Mouse (Mus musculus): ENCODE results near the gene Top1. TPM values are rescaled to one million over a fixed set of nuclear protein-coding genes. Genes with fewer than 3 reads are reported as not detected.
"Not testable (repeated sequence)": the region's sequence is repeated elsewhere in the genome, so short reads cannot be mapped to it uniquely, and the experiment has no call there.

The Top1 gene
- polyA plus RNA-seq, 1 experiment from 2014 or later, result 92.2 TPM

- peak overlapping the region; percentile 77 for H3K4me3 ChIP-seq
- H3K9ac ChIP-seq, result peak overlapping the region; percentile 99
- no peaks in the 10 kb centered on the region for H3K36me3 ChIP-seq
- H3K4me1 ChIP-seq (replicated peaks), result peaks cover 32% of the 10 kb centered on the region
- WGBS, result under 1% methylated on average over 75 of the region's 76 CpGs
- H3K4me2 ChIP-seq, result peak overlapping the region; percentile 93
- no peaks in the 10 kb centered on the region for H3K9me3 ChIP-seq
- peak overlapping the region; percentile 99 for H3K27ac ChIP-seq (replicated peaks)
- H3K27me3 ChIP-seq, result no peaks in the 10 kb centered on the region
- ATAC-seq (ENCODE audit: low read depth), result peak; percentile 57; the same call in 1 of the 2 replicates
Observed at GRCm38 (mm10) chr2:160646144-160646844, 606 bp downstream of the Top1 start.

GRCm38 (mm10) chr2:160646845-160647178, 1.1 kb downstream of the Top1 start:
- under 1% methylated on average over 17 of the region's 17 CpGs for WGBS
- Histone ChIP-seq H3K9me3 (no peaks in the 10 kb centered on the region), H3K4me1 (replicated peaks) (peaks cover 34% of the 10 kb centered on the region), H3K36me3 (no peaks in the 10 kb centered on the region), H3K9ac (peak overlapping the region; percentile 99), H3K27me3 (no peaks in the 10 kb centered on the region), H3K4me3 (peak overlapping the region; percentile 77), H3K27ac (replicated peaks) (peak overlapping the region; percentile 99), H3K4me2 (peak overlapping the region; percentile 93)
- no peak for ATAC-seq (ENCODE audit: low read depth)

- Histone ChIP-seq H3K4me1 (replicated peaks) (peaks cover 44% of the 10 kb centered on the region), H3K4me2 (peak overlapping the region; percentile 93), H3K9ac (peak overlapping the region; percentile 99), H3K36me3 (peaks cover 2% of the 10 kb centered on the region), H3K27ac (replicated peaks) (no peak overlapping the region), H3K9me3 (no peaks in the 10 kb centered on the region), H3K4me3 (peak overlapping the region; percentile 77), H3K27me3 (no peaks in the 10 kb centered on the region)
- ATAC-seq (ENCODE audit: low read depth), result no peak
- 27% methylated on average over 2 of the region's 2 CpGs for WGBS
Observed at GRCm38 (mm10) chr2:160648097-160648496, 2.4 kb downstream of the Top1 start.

- H3K4me1 ChIP-seq (replicated peaks), result peaks cover 48% of the 10 kb centered on the region
- peak overlapping the region; percentile 93 for H3K4me2 ChIP-seq
- peak overlapping the region; percentile 77 for H3K4me3 ChIP-seq
- H3K27ac ChIP-seq (replicated peaks), result no peak overlapping the region
- ATAC-seq (ENCODE audit: low read depth), result no peak
- peaks cover 7% of the 10 kb centered on the region for H3K36me3 ChIP-seq
- 86% methylated on average over 2 of the region's 2 CpGs for WGBS
- H3K9ac ChIP-seq, result peak overlapping the region; percentile 62
- no peaks in the 10 kb centered on the region for H3K9me3 ChIP-seq
- H3K27me3 ChIP-seq, result no peaks in the 10 kb centered on the region
Observed at GRCm38 (mm10) chr2:160649072-160649471, 3.4 kb downstream of the Top1 start.

GRCm38 (mm10) chr2:160651165-160651564, 5.5 kb downstream of the Top1 start:
- H3K36me3 ChIP-seq, result peaks cover 19% of the 10 kb centered on the region
- 84% methylated on average over 2 of the region's 2 CpGs for WGBS
- H3K9ac ChIP-seq, result no peak overlapping the region
- no peak overlapping the region for H3K4me3 ChIP-seq
- no peak overlapping the region for H3K4me2 ChIP-seq
- H3K27me3 ChIP-seq, result no peaks in the 10 kb centered on the region
- H3K27ac ChIP-seq (replicated peaks), result no peak overlapping the region
- H3K9me3 ChIP-seq, result no peaks in the 10 kb centered on the region
- no peak for ATAC-seq (ENCODE audit: low read depth)
- peaks cover 48% of the 10 kb centered on the region for H3K4me1 ChIP-seq (replicated peaks)

- Histone ChIP-seq H3K36me3 (peaks cover 22% of the 10 kb centered on the region), H3K4me1 (replicated peaks) (peaks cover 40% of the 10 kb centered on the region), H3K27me3 (no peaks in the 10 kb centered on the region), H3K9ac (no peak overlapping the region), H3K27ac (replicated peaks) (no peak overlapping the region), H3K4me2 (no peak overlapping the region), H3K4me3 (no peak overlapping the region), H3K9me3 (no peaks in the 10 kb centered on the region)
- ATAC-seq (ENCODE audit: low read depth), result no peak
- WGBS, result 87% methylated on average over 2 of the region's 2 CpGs
Observed at GRCm38 (mm10) chr2:160653218-160653617, 7.5 kb downstream of the Top1 start.

- ATAC-seq (ENCODE audit: low read depth), result no peak
- peaks cover 22% of the 10 kb centered on the region for H3K36me3 ChIP-seq
- no peaks in the 10 kb centered on the region for H3K27me3 ChIP-seq
- H3K9me3 ChIP-seq, result no peaks in the 10 kb centered on the region
- WGBS, result 97% methylated on average over 1 of the region's 1 CpGs
- H3K4me1 ChIP-seq (replicated peaks), result peaks cover 23% of the 10 kb centered on the region
- no peak overlapping the region for H3K9ac ChIP-seq
- H3K4me3 ChIP-seq, result no peak overlapping the region
- H3K27ac ChIP-seq (replicated peaks), result no peak overlapping the region
- no peak overlapping the region for H3K4me2 ChIP-seq
Observed at GRCm38 (mm10) chr2:160655561-160655960, 9.9 kb downstream of the Top1 start.

GRCm38 (mm10) chr2:160656234-160656633, 10.5 kb downstream of the Top1 start:
- H3K27me3 ChIP-seq, result no peaks in the 10 kb centered on the region
- 80% methylated on average over 1 of the region's 1 CpGs for WGBS
- H3K36me3 ChIP-seq, result peaks cover 22% of the 10 kb centered on the region
- no peak overlapping the region for H3K4me3 ChIP-seq
- H3K4me1 ChIP-seq (replicated peaks), result peaks cover 17% of the 10 kb centered on the region
- H3K4me2 ChIP-seq, result no peak overlapping the region
- H3K9ac ChIP-seq, result no peak overlapping the region
- no peak for ATAC-seq (ENCODE audit: low read depth)
- no peak overlapping the region for H3K27ac ChIP-seq (replicated peaks)
- H3K9me3 ChIP-seq, result no peaks in the 10 kb centered on the region

- Histone ChIP-seq H3K36me3 (peaks cover 21% of the 10 kb centered on the region), H3K27ac (replicated peaks) (no peak overlapping the region), H3K4me2 (no peak overlapping the region), H3K4me3 (no peak overlapping the region), H3K4me1 (replicated peaks) (peaks cover 6% of the 10 kb centered on the region), H3K9ac (no peak overlapping the region), H3K9me3 (no peaks in the 10 kb centered on the region), H3K27me3 (no peaks in the 10 kb centered on the region)
- WGBS, result 93% methylated on average over 13 of the region's 13 CpGs
- no peak for ATAC-seq (ENCODE audit: low read depth)
Observed at GRCm38 (mm10) chr2:160657801-160658442, 12.2 kb downstream of the Top1 start.

GRCm38 (mm10) chr2:160658811-160659210, 13.1 kb downstream of the Top1 start:
- no peak for ATAC-seq (ENCODE audit: low read depth)

GRCm38 (mm10) chr2:160664421-160664820, 18.7 kb downstream of the Top1 start:
- ATAC-seq (ENCODE audit: low read depth), result no peak
- no peak overlapping the region for H3K27ac ChIP-seq (replicated peaks)
- no peak overlapping the region for H3K4me2 ChIP-seq
- no peaks in the 10 kb centered on the region for H3K9me3 ChIP-seq
- H3K9ac ChIP-seq, result no peak overlapping the region
- no peak overlapping the region for H3K4me3 ChIP-seq
- H3K36me3 ChIP-seq, result no peaks in the 10 kb centered on the region
- no peaks in the 10 kb centered on the region for H3K27me3 ChIP-seq
- peaks cover 2% of the 10 kb centered on the region; the same call in 1 of the 2 replicates for H3K4me1 ChIP-seq (replicated peaks)

More at GRCm38 (mm10) chr2:160658811-160659210, 13.1 kb downstream of the Top1 start:
- no peak overlapping the region for H3K4me2 ChIP-seq
- H3K27ac ChIP-seq (replicated peaks), result no peak overlapping the region
- H3K9me3 ChIP-seq, result no peaks in the 10 kb centered on the region
- H3K4me1 ChIP-seq (replicated peaks), result no peaks in the 10 kb centered on the region; the same call in 1 of the 2 replicates
- H3K9ac ChIP-seq, result no peak overlapping the region
- no peak overlapping the region for H3K4me3 ChIP-seq
- H3K36me3 ChIP-seq, result peaks cover 15% of the 10 kb centered on the region
- no peaks in the 10 kb centered on the region for H3K27me3 ChIP-seq

GRCm38 (mm10) chr2:160664986-160665385, 19.3 kb downstream of the Top1 start:
- H3K9ac ChIP-seq; H3K9me3 ChIP-seq; H3K4me2 ChIP-seq; H3K36me3 ChIP-seq; H3K4me3 ChIP-seq; H3K4me1 ChIP-seq (replicated peaks); H3K27me3 ChIP-seq; ATAC-seq (ENCODE audit: low read depth); H3K27ac ChIP-seq (replicated peaks): not testable (repeated sequence)
- WGBS, result 93% methylated on average over 2 of the region's 2 CpGs

All from neural tube, embryonic 13.5 days (tissue).